Mouse (Mus musculus): ENCODE measurements around the gene Cyp3a13.
"Not testable (repeated sequence)": the region's sequence is repeated elsewhere in the genome, so short reads cannot be mapped to it uniquely, and the experiment has no call there.

DNA sequence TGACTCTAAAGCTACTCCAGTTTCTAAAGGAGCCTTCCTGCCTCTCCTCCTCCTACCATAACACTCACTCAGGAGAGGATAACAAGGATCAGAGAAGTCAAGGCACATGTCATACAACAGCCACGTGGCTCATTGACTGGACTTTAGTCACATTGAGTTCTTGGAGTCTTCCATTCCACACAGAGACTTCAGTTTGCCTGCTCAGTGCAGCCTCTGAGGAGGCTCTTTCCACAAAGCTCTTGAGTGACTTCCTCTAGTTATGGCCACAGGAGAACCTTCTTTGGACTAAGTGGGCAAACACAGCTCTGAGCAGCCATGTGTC lies 49.1 kb downstream of the Cyp3a13 start:
- not testable (repeated sequence) for TF ChIP-seq CTCF (IDR thresholded peaks at IDR 0.05); POLR2A (IDR thresholded peaks at IDR 0.05; ENCODE audit: insufficient read depth, low read depth, low read length)
